Mouse (Mus musculus) hindbrain, embryonic 15.5 days (tissue): ENCODE data around the gene Zfp445. TPM values are rescaled to one million over a fixed set of nuclear protein-coding genes. Genes with fewer than 3 reads are reported as not detected.
A peak's percentile ranks its signal among the peaks of the same experiment; 100 is the strongest.

Source experiments
- ATAC-seq: fragments of 200-750 bp; cut with Nextera tagmentation; 2 replicates; pipeline ENCODE4 v1.8.0; 2017; ENCODE audit warnings: low read depth, moderate number of reproducible peaks, moderate TSS enrichment; ENCODE audit not compliant: low FRiP score
- H3K27ac ChIP-seq: fragments of 300-500 bp; sonication (generic); replicated peaks from 2 replicates; pipeline ENCODE4 v1.5.1; 2015; ENCODE audit warnings: mild to moderate bottlenecking, inconsistent platforms
- H3K27me3 ChIP-seq: fragments of 300-500 bp; sonication (generic); 2 replicates; pipeline ENCODE4 v1.6.1; 2015; ENCODE audit warnings: control low read depth, inconsistent platforms
- H3K36me3 ChIP-seq: fragments of 300-500 bp; sonication (generic); 2 replicates; pipeline ENCODE4 v1.6.1; 2015; ENCODE audit warnings: control low read depth, inconsistent platforms
- H3K4me1 ChIP-seq: fragments of 300-500 bp; sonication (generic); replicated peaks from 2 replicates; pipeline ENCODE4 v1.6.1; 2015; ENCODE audit warnings: control low read depth, inconsistent platforms
- H3K4me2 ChIP-seq: fragments of 300-500 bp; sonication (generic); 2 replicates; pipeline ENCODE4 v1.6.1; 2015; ENCODE audit warnings: moderate library complexity, mild to moderate bottlenecking, inconsistent platforms
- H3K4me3 ChIP-seq: fragments of 300-500 bp; sonication (generic); 2 replicates; pipeline ENCODE4 v1.5.1; 2015; ENCODE audit warnings: mild to moderate bottlenecking, inconsistent platforms
- H3K9ac ChIP-seq: fragments of 300-500 bp; sonication (generic); 2 replicates; pipeline ENCODE4 v1.6.1; 2015; ENCODE audit warnings: inconsistent platforms
- H3K9me3 ChIP-seq: fragments of 300-500 bp; sonication (generic); 2 replicates; pipeline ENCODE4 v1.6.1; 2016; ENCODE audit warnings: control low read depth, inconsistent platforms
- WGBS: fragments of 180-500 bp; shearing (Covaris S2); methylation state at CpG from one replicate; pipeline ENCODE4 v1.1.7; 2015; 5-methylcytosine and 5-hydroxymethylcytosine counted together
- polyA plus RNA-seq: library from polyadenylated mRNA; unstranded; fragments of >200 nt; fragmentation: Nextera tagmentation; extraction: Ambion mirVana; gene quantifications from 2 replicates; pipeline ENCODE4 v1.2.1, GENCODE M21; 2015

Zfp445 gene
- polyA plus RNA-seq, 1 experiment from 2014 or later, result 96.8 TPM

DNA sequence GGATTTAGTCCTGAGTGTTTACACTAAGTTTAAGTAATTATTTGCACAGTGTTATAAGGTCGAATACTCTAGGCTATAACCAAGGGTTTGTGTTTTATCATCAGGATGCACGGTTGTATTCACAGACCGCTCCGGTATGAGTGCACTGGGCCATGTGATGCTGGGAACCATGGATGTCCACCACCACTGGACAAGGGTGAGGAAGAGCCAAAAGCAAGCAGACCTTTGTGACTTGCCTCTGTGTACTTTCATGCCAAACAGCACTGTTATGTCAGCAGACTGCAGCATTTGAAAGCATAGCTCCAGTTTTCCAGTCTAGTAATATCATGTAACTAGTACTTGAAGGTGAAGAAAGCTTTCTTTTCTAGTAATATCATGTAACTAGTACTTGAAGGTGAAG lies 39.1 kb downstream of the Zfp445 start:
- Histone ChIP-seq H3K9me3 (no peaks in the 10 kb centered on the region), H3K4me1 (no peaks in the 10 kb centered on the region), H3K9ac (no peak overlapping the region), H3K4me2 (no peak overlapping the region), H3K27me3 (no peaks in the 10 kb centered on the region), H3K36me3 (peaks cover 57% of the 10 kb centered on the region), H3K27ac (no peak overlapping the region), H3K4me3 (no peak overlapping the region)
- 96% methylated on average over 4 of the region's 4 CpGs for WGBS
- no peak for ATAC-seq

DNA sequence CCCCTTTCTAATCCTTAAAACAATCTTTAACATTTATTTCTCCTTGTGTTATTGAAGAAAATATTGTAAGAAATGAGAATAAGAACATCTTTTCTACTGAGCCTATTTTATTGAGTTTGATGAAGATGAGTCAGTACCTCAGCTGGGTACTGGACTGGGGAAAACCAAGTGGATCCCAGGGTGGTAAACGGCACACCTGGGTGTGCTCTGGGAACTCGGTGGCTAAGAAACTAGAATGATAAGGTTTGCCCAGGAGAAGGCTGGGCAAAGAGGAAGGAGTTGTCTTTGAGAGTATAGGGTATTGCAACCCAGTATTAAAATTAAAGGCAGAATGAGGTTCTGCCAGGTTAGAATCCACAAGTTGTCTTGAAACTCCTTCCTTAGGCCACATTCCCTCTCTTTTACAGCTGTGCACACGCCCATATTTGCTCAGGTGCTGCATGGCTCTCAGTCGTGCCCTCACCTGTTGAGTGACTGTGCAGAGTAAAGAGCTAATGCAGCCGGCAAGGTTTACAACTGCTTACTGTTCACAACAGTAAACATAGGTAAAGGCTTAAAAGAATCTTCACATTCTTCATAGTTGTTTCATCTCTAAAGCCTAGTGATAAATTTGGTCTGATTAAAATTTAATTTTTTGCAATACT lies 42.3 kb downstream of the Zfp445 start:
- Histone ChIP-seq H3K27ac (no peak overlapping the region), H3K4me2 (no peak overlapping the region), H3K36me3 (peaks cover 68% of the 10 kb centered on the region), H3K9me3 (no peaks in the 10 kb centered on the region), H3K27me3 (no peaks in the 10 kb centered on the region), H3K4me3 (no peak overlapping the region), H3K9ac (no peak overlapping the region), H3K4me1 (no peaks in the 10 kb centered on the region)
- no peak for ATAC-seq
- 88% methylated on average over 5 of the region's 5 CpGs for WGBS

DNA sequence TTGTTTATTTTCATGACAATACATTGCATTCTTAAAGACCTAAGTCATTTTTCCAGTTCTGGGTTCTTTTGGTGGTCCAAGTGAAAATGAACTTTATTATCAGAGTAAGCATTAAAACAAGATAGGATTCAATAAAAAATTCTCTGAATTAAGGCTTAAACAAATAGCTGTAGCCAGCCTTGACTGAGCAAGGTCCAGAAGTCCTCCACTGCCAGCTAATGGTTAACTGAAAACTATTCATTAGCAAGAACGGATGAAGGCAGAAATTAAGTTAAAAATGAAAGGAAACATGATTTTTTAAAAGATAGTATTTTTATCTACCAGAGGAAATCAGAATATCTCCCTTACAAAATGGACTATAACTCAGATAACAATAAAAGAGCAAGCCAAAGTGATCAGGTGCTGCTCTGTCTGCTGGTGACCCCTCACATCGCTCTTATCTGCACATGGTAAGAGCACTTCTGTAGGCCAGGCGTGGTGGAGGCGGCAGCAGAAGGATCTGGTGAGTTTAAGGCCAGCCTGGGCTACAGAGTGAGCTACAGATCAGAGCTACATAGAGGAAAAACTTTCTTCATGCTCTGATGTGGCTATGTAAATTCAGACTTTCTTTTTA lies 50.5 kb downstream of the Zfp445 start:
- ATAC-seq, result no peak
- Histone ChIP-seq H3K9ac (no peak overlapping the region), H3K4me2 (no peak overlapping the region), H3K4me1 (no peaks in the 10 kb centered on the region), H3K36me3 (peaks cover 45% of the 10 kb centered on the region), H3K9me3 (no peaks in the 10 kb centered on the region), H3K27me3 (no peaks in the 10 kb centered on the region), H3K27ac (no peak overlapping the region), H3K4me3 (no peak overlapping the region)
- 88% methylated on average over 4 of the region's 4 CpGs for WGBS

DNA sequence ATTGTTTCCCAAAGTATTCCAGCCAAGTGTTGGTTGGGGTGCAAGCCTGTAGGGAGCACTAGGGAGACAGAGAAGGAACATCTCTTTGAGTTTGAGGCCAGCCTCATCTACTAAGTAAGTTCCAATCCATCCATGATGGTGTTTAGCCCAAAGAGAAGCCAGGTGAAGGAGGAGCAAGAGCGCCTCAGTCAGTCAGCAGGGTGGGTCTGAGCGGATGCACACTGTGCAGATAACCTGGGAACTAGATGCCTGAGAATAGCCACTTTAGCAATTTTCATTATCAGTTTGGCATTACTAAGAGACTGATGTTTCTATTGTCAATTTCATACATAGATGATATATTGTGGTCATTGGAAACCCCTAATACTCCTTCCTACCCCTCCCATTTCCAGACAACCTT lies 51.0 kb downstream of the Zfp445 start:
- no peaks in the 10 kb centered on the region for H3K4me1 ChIP-seq
- no peak overlapping the region for H3K4me3 ChIP-seq
- H3K4me2 ChIP-seq, result no peak overlapping the region
- peaks cover 39% of the 10 kb centered on the region for H3K36me3 ChIP-seq
- H3K9me3 ChIP-seq, result no peaks in the 10 kb centered on the region
- H3K9ac ChIP-seq, result no peak overlapping the region
- ATAC-seq, result no peak
- no peak overlapping the region for H3K27ac ChIP-seq
- 100% methylated on average over 2 of the region's 2 CpGs for WGBS
- no peaks in the 10 kb centered on the region for H3K27me3 ChIP-seq

DNA sequence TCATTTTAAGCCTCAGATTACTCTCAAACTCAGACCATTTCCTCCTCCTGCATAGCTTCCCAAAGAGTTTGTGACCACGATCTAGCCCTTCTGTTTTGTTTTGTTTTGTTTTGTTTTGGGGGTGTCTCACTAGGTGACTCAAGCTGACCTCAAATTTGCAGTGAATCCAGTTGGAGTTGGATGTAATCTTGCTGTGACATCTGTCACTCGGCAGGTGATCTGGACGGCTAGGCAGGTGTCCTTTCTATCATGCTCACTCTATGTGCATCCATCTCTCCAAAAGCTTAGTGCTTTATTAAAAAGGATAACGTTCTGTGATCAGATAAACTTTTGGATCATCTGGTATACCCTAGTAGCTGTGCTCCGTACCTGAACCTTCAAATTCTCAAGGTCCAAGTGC lies 53.4 kb downstream of the Zfp445 start:
- Histone ChIP-seq H3K4me2 (no peak overlapping the region), H3K4me1 (no peaks in the 10 kb centered on the region), H3K27ac (no peak overlapping the region), H3K27me3 (no peaks in the 10 kb centered on the region), H3K36me3 (peaks cover 27% of the 10 kb centered on the region), H3K9me3 (no peaks in the 10 kb centered on the region), H3K9ac (no peak overlapping the region), H3K4me3 (no peak overlapping the region)
- no peak for ATAC-seq
- WGBS, result 86% methylated on average over 5 of the region's 5 CpGs

DNA sequence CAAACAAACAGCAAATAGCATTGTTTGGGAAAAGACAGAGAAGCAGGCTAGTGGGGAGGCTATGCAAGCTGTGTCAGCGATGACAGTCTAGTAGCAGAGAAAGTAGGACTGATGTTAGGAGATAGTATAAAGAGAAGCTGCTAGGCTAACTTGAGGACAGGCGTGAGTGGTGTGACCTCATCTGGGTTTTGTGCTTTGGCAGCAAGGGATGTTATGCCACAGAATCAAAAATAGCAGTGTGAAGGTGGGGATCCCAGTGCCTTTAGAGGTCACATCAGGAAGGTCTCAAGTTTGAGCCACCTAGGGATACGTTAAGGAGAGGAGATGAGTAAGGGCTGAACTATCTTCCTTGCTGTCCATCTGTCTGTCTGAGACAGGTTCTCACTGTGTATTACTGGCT lies 55.6 kb downstream of the Zfp445 start:
- Histone ChIP-seq H3K4me2 (no peak overlapping the region), H3K4me3 (no peak overlapping the region), H3K9ac (no peak overlapping the region), H3K4me1 (peaks cover 10% of the 10 kb centered on the region), H3K27ac (no peak overlapping the region), H3K9me3 (no peaks in the 10 kb centered on the region), H3K27me3 (no peaks in the 10 kb centered on the region), H3K36me3 (peaks cover 14% of the 10 kb centered on the region; the same call in 1 of the 2 replicates)
- no peak for ATAC-seq
- WGBS, result 95% methylated on average over 3 of the region's 3 CpGs

DNA sequence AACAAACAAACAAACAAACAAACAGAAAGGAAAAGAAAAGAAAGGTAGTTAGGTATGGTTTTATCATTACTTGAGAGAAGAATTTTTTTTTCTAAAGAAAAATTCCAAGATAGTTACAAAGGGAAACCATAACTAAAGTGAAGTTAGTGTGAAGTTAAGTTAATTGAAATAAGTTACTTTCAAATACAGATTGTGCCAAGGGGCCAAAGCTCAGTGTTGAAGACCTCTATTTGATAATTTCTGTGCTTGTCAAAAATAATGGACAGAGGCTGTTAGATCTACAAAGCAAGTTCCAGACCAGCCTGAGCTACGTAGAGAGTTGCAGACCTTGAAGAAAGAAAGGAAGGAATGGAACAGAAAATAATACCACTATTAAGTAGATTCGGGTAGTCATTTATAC lies 58.6 kb downstream of the Zfp445 start:
- Histone ChIP-seq H3K4me3 (no peak overlapping the region), H3K27me3 (no peaks in the 10 kb centered on the region), H3K9me3 (no peaks in the 10 kb centered on the region), H3K36me3 (0 out of 2 replicates have a peak, but pooled peaks cover 6% of the 10 kb centered on the region), H3K4me1 (peaks cover 10% of the 10 kb centered on the region), H3K27ac (no peak overlapping the region), H3K9ac (no peak overlapping the region), H3K4me2 (no peak overlapping the region)
- ATAC-seq, result no peak
- 94% methylated on average over 2 of the region's 2 CpGs for WGBS

DNA sequence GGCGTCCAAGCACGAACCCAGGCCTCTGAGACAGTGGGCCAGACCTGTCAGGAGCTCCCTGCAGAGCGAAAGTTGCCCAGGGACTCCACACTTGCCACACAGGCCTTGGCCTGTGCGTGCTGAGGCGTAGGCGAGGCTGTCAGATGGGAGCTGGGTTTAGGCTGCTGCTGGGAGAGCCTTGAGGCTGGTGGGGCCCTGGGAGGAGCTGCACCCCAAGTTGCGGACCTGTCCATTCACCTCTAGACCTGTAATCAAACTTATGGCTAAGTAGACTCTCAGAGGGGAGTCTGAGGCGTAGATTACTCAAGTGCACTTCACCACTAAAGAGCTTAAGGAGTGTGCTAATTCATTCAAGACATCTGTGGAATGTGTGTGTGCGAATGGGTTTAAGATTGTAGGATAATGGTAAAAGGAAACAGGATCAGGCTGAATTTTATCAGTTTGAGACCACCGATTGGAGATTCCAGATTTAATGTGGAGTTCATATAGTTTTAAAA lies 59.9 kb downstream of the Zfp445 start:
- peak overlapping the region; percentile 77 for H3K9ac ChIP-seq
- WGBS, result 18% methylated on average over 10 of the region's 10 CpGs

DNA sequence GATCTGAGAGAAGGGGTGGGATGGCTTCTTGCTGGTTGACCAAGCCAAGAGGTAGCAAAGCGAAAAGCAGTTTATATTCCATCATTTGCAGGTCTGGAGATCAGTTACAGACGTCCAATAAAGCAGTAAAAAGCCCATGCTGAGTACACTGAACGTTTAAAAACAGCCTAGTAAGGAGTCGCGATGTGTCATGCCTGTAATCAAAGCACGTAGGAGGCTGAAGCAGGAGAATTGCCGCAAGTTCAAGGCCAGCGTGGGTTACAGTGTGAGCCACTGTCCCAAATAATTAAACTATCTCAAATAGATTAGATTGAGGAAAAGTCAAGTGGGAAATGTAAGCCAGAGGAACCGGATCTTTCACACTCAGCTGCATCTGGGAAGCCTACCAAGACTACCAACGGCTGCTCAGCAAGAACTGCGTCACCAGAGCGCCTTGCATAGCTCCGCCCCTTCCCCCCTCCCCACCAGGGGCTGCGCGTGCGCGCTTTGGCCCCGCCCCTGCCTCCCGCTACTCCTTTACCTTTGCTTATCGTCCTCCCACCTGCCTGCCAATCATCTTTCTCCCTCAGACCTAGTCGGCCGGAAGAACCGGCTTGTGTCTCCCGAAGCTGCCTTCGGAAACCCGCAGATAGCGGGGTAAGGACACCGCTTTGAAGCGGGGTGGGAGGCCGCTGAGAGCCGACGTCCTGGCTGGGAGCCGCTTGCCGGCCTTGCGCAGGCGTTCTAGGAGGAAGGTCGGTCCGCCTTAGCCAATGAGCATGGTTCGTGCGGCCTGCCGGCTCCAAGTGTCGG lies 60.6 kb downstream of the Zfp445 start, which contains the start of gene Tcaim:
TSS of gene Tcaim (plus strand) at position 487 of the 792 bp plus-strand sequence.
- Histone ChIP-seq H3K27ac (peak within 1 kb of the TSS; percentile 91), H3K4me1 (peaks cover 10% of the 10 kb centered on the region), H3K4me2 (peak within 1 kb of the TSS; percentile 90), H3K27me3 (no peaks in the 10 kb centered on the region), H3K9me3 (no peaks in the 10 kb centered on the region), H3K36me3 (no peaks in the 10 kb centered on the region), H3K4me3 (peak within 1 kb of the TSS; percentile 53), H3K9ac (peak within 1 kb of the TSS; percentile 77)
- WGBS, result 7% methylated on average over 42 of the region's 42 CpGs
- ATAC-seq, result peak; percentile 99

More for the DNA sequence above, 59.9 kb downstream of the Zfp445 start:
- no peak for ATAC-seq
- Histone ChIP-seq H3K27me3 (no peaks in the 10 kb centered on the region), H3K4me1 (peaks cover 10% of the 10 kb centered on the region), H3K4me2 (peak overlapping the region; percentile 90), H3K27ac (peak overlapping the region; percentile 91), H3K36me3 (no peaks in the 10 kb centered on the region), H3K4me3 (peak overlapping the region; percentile 53), H3K9me3 (no peaks in the 10 kb centered on the region)

Other genes starting within 250 kb of the Zfp445 start
- gene Topaz1, start 118.7 kb downstream of the Zfp445 start, polyA plus RNA-seq, result not detected in 2 replicates
- 7.7 and 8.5 TPM in 2 replicates for gene Tcaim, start 60.5 kb downstream of the Zfp445 start, polyA plus RNA-seq
- gene Gm35549, start 22.0 kb downstream of the Zfp445 start, polyA plus RNA-seq, result 0.53 and 0.66 TPM in 2 replicates
- gene Zkscan7, start 19.7 kb upstream of the Zfp445 start, polyA plus RNA-seq, result 3.3 and 4.5 TPM in 2 replicates
- 18.3 and 19.5 TPM in 2 replicates for gene Zfp105, start 57.1 kb upstream of the Zfp445 start, polyA plus RNA-seq
- gene 1110059G10Rik, start 85.0 kb upstream of the Zfp445 start, polyA plus RNA-seq, result 24.0 and 32.8 TPM in 2 replicates
- gene Kif15, start 85.0 kb upstream of the Zfp445 start, polyA plus RNA-seq, result 13.4 and 17.4 TPM in 2 replicates
- gene Tmem42, start 155.3 kb upstream of the Zfp445 start, polyA plus RNA-seq, result 27.2 and 28.2 TPM in 2 replicates
- 0.53 and 1.1 TPM in 2 replicates for gene Tgm4, start 168.7 kb upstream of the Zfp445 start, polyA plus RNA-seq
- 87.1 and 93.5 TPM in 2 replicates for gene Zdhhc3, start 247.2 kb upstream of the Zfp445 start, polyA plus RNA-seq
- gene Exosc7, start 247.2 kb upstream of the Zfp445 start, polyA plus RNA-seq, result 78.1 and 79.3 TPM in 2 replicates